Mouse (Mus musculus) intestine, embryonic 15.5 days (tissue): Measurements from ENCODE around the gene Dhx32. TPM values are rescaled to one million over a fixed set of nuclear protein-coding genes. Genes with fewer than 3 reads are reported as not detected.
A peak's percentile ranks its signal among the peaks of the same experiment; 100 is the strongest.

Experiments used
- ATAC-seq: fragments of 200-750 bp; cut with Nextera tagmentation; 2 replicates; pipeline ENCODE4 v1.8.0; 2017; ENCODE audit warnings: moderate TSS enrichment, moderate library complexity
- H3K27ac ChIP-seq: fragments of 300-500 bp; sonication (generic); 2 replicates; pipeline ENCODE4 v1.5.1; 2015; ENCODE audit warnings: mild to moderate bottlenecking, inconsistent platforms
- H3K27me3 ChIP-seq: fragments of 300-500 bp; sonication (generic); replicated peaks from 2 replicates; pipeline ENCODE4 v1.6.1; 2015; ENCODE audit warnings: inconsistent platforms
- H3K36me3 ChIP-seq: fragments of 300-500 bp; sonication (generic); 2 replicates; pipeline ENCODE4 v1.6.1; 2015; ENCODE audit warnings: inconsistent platforms
- H3K4me1 ChIP-seq: fragments of 300-500 bp; sonication (generic); replicated peaks from 2 replicates; pipeline ENCODE4 v1.6.1; 2015; ENCODE audit warnings: inconsistent platforms
- H3K4me2 ChIP-seq: fragments of 300-500 bp; sonication (generic); replicated peaks from 2 replicates; pipeline ENCODE4 v1.6.1; 2015; ENCODE audit warnings: mild to moderate bottlenecking, inconsistent platforms
- H3K4me3 ChIP-seq: fragments of 300-500 bp; sonication (generic); replicated peaks from 2 replicates; pipeline ENCODE4 v1.5.1; 2015; ENCODE audit warnings: inconsistent platforms
- H3K9ac ChIP-seq: fragments of 300-500 bp; sonication (generic); 2 replicates; pipeline ENCODE4 v1.6.1; 2015; ENCODE audit warnings: inconsistent platforms
- H3K9me3 ChIP-seq: fragments of 300-500 bp; sonication (generic); 2 replicates; pipeline ENCODE4 v1.6.1; 2016; ENCODE audit warnings: inconsistent platforms
- WGBS: fragments of 180-500 bp; shearing (Covaris S2); methylation state at CpG from one replicate; pipeline ENCODE4 v1.1.7; 2015; 5-methylcytosine and 5-hydroxymethylcytosine counted together
- polyA plus RNA-seq: library from polyadenylated mRNA; unstranded; fragments of >200 nt; fragmentation: Nextera tagmentation; extraction: Ambion mirVana; gene quantifications from 2 replicates; pipeline ENCODE4 v1.2.1, GENCODE M21; 2015

Dhx32 gene
- 76.2 and 77.3 TPM in 2 replicates for polyA plus RNA-seq

- Histone ChIP-seq H3K36me3 (no peaks in the 10 kb centered on the region), H3K9ac (no peak within 1 kb of the TSS), H3K27me3 (no peaks in the 10 kb centered on the region), H3K27ac (peak within 1 kb of the TSS; percentile 78), H3K4me3 (no peak within 1 kb of the TSS), H3K4me1 (no peaks in the 10 kb centered on the region; the same call in 1 of the 2 replicates), H3K9me3 (no peaks in the 10 kb centered on the region), H3K4me2 (peak within 1 kb of the TSS; percentile 14)
- ATAC-seq, result peak; percentile 80
- WGBS, result 19% methylated on average over 18 of the region's 18 CpGs
Observed at GRCm38 (mm10) chr7:133782717-133783435, at the start of gene Dhx32. Gene Dhx32 (minus strand): TSS chr7:133782726.

DNA sequence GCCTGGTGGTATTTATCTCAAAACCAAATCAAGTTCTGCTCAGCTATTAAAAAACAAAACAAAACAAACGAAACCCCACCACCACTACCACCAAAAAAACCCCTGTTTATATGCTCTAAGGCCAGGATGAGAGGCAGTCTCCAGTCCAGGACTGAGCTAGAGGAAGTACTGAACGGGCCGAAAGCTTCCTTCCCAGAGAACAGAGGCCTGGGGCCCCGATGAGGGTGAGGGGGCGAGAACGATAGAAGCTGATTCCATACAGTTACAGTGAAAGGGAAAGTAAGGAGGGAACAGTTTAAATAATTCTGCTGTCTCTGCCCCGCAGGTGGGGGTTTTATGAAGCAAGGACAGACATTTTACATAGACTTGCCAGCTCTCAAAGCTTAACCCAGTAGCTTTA, 47.1 kb upstream of the Dhx32 start:
- Histone ChIP-seq H3K9ac (no peak overlapping the region), H3K9me3 (no peaks in the 10 kb centered on the region), H3K4me1 (no peaks in the 10 kb centered on the region), H3K27me3 (no peaks in the 10 kb centered on the region), H3K4me2 (no peak overlapping the region), H3K27ac (no peak overlapping the region), H3K36me3 (no peaks in the 10 kb centered on the region), H3K4me3 (no peak overlapping the region)
- no peak for ATAC-seq
- WGBS, result 37% methylated on average over 7 of the region's 7 CpGs

DNA sequence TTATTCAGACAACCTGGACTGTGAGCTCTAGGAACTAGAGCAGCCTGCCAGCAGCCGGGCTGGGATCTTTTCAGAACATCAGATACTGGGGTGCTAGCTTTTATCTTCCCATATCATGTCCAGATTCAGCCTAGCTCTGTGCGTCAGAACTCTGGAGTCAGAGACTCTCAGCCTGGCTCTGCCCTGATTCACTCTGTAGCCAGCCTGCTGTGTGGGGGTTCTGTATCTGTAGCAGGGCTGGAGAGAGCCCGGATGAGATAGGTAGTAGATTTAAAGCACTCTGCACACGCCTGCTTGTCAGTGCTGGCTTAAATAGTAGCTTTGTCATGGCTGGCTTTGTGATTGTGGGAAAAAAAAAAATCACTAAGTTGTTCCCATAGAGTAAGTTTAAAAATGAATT, 46.0 kb upstream of the Dhx32 start:
- WGBS, result 43% methylated on average over 4 of the region's 4 CpGs
- no peaks in the 10 kb centered on the region for H3K27me3 ChIP-seq
- no peak for ATAC-seq
- no peak overlapping the region for H3K9ac ChIP-seq
- H3K4me3 ChIP-seq, result no peak overlapping the region
- no peak overlapping the region for H3K4me2 ChIP-seq
- H3K4me1 ChIP-seq, result no peaks in the 10 kb centered on the region
- no peak overlapping the region for H3K27ac ChIP-seq
- no peaks in the 10 kb centered on the region for H3K36me3 ChIP-seq
- no peaks in the 10 kb centered on the region for H3K9me3 ChIP-seq

GRCm38 (mm10) chr7:133824579-133824978, 42.1 kb upstream of the Dhx32 start:
- Histone ChIP-seq H3K4me3 (no peak overlapping the region), H3K4me2 (no peak overlapping the region), H3K9ac (no peak overlapping the region), H3K27ac (no peak overlapping the region), H3K9me3 (no peaks in the 10 kb centered on the region), H3K4me1 (no peaks in the 10 kb centered on the region), H3K27me3 (no peaks in the 10 kb centered on the region), H3K36me3 (no peaks in the 10 kb centered on the region)
- 99% methylated on average over 2 of the region's 2 CpGs for WGBS
- ATAC-seq, result no peak

DNA sequence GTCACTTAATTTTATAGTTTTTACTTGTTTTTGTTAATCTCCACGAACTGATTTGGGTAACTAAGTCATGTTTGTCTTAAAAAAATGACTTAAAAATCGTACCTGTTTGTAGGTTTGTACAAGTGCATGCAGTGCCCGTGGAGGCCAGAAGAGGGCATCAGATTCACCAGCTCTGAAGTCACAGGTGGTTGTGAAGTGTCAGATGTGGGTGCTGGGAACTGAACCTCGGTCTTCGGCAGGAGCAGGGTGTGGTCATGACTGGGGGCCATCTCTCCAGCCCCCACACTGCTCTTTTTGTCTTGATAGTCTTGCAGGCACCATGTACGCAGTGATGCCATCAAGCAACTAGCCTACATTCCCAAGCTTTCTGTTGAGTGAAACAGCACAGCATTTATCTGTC, 41.2 kb upstream of the Dhx32 start:
- no peak overlapping the region for H3K27ac ChIP-seq
- ATAC-seq, result no peak
- H3K4me1 ChIP-seq, result no peaks in the 10 kb centered on the region
- H3K36me3 ChIP-seq, result no peaks in the 10 kb centered on the region
- H3K27me3 ChIP-seq, result no peaks in the 10 kb centered on the region
- 87% methylated on average over 6 of the region's 6 CpGs for WGBS
- no peak overlapping the region for H3K4me3 ChIP-seq
- no peak overlapping the region for H3K4me2 ChIP-seq
- H3K9me3 ChIP-seq, result no peaks in the 10 kb centered on the region
- no peak overlapping the region for H3K9ac ChIP-seq

- Histone ChIP-seq H3K27ac (no peak overlapping the region), H3K9ac (no peak overlapping the region), H3K27me3 (no peaks in the 10 kb centered on the region), H3K9me3 (no peaks in the 10 kb centered on the region), H3K4me3 (no peak overlapping the region), H3K36me3 (no peaks in the 10 kb centered on the region), H3K4me1 (no peaks in the 10 kb centered on the region), H3K4me2 (no peak overlapping the region)
- WGBS, result 70% methylated on average over 4 of the region's 4 CpGs
- ATAC-seq, result no peak
Observed at GRCm38 (mm10) chr7:133813331-133813730, 30.8 kb upstream of the Dhx32 start.

- no peak overlapping the region for H3K27ac ChIP-seq
- H3K4me2 ChIP-seq, result no peak overlapping the region
- H3K36me3 ChIP-seq, result no peaks in the 10 kb centered on the region
- H3K9me3 ChIP-seq, result no peaks in the 10 kb centered on the region
- H3K4me1 ChIP-seq, result no peaks in the 10 kb centered on the region
- 67% methylated on average over 7 of the region's 7 CpGs for WGBS
- no peak overlapping the region for H3K9ac ChIP-seq
- no peak overlapping the region for H3K4me3 ChIP-seq
- ATAC-seq, result no peak
- H3K27me3 ChIP-seq, result no peaks in the 10 kb centered on the region
Observed at GRCm38 (mm10) chr7:133812927-133813326, 30.4 kb upstream of the Dhx32 start.

- ATAC-seq, result peak; percentile 77; the same call in 1 of the 2 replicates
- Histone ChIP-seq H3K27ac (no peak overlapping the region), H3K4me2 (no peak overlapping the region), H3K4me1 (no peaks in the 10 kb centered on the region), H3K9me3 (no peaks in the 10 kb centered on the region), H3K36me3 (no peaks in the 10 kb centered on the region), H3K27me3 (no peaks in the 10 kb centered on the region), H3K4me3 (no peak overlapping the region), H3K9ac (no peak overlapping the region)
- WGBS, result 39% methylated on average over 7 of the region's 7 CpGs
Observed at GRCm38 (mm10) chr7:133805614-133806175, 23.2 kb upstream of the Dhx32 start.

DNA sequence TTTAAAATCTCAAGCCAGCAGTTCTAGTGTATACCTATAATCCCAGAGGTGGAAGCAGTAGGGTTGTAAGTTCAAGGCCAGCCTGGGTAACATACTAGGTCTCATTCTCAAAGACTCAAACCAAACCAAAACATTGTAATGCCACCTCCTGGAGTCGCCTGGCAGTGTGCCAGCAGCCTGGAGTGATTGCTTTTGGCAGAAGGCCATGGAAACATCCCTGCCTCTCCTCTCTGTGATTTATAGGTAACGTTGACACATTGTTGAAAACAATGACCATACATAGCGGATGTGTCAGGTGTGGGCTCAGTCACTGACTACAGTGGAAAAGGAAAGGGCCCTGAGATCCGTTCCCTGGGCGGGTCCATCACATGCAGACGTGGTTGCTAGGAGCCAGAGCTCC, 19.3 kb upstream of the Dhx32 start:
- no peaks in the 10 kb centered on the region for H3K4me1 ChIP-seq
- peak; percentile 47; the same call in 1 of the 2 replicates for ATAC-seq
- no peaks in the 10 kb centered on the region for H3K36me3 ChIP-seq
- H3K27me3 ChIP-seq, result no peaks in the 10 kb centered on the region
- no peak overlapping the region for H3K27ac ChIP-seq
- no peak overlapping the region for H3K9ac ChIP-seq
- no peak overlapping the region for H3K4me2 ChIP-seq
- 24% methylated on average over 6 of the region's 6 CpGs for WGBS
- no peak overlapping the region for H3K4me3 ChIP-seq
- no peaks in the 10 kb centered on the region for H3K9me3 ChIP-seq

DNA sequence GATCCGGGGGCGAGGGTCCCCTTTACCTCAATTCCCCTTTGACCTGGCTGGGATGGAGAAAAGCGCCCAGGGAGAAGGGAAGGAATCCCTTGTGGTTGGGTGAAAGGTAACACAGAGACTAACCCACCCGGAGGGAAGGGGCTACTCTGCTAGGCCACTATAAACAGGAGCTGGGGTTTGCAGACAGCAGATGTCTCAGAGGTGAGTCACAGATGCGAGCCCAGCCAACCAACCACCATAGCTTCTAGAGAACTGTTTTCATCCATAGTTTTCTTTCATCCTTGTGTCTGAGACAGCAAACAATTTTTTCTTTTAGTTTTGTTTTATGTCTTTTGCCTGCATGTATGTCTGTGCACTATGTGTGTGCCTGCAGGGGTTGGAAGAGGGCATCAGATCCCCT, 17.4 kb upstream of the Dhx32 start:
- H3K36me3 ChIP-seq, result no peaks in the 10 kb centered on the region
- H3K4me1 ChIP-seq, result 0 out of 2 replicates have a peak, but pooled peaks cover under 1% of the 10 kb centered on the region
- 69% methylated on average over 5 of the region's 5 CpGs for WGBS
- no peak overlapping the region for H3K27ac ChIP-seq
- no peak for ATAC-seq
- no peak overlapping the region for H3K9ac ChIP-seq
- H3K4me3 ChIP-seq, result no peak overlapping the region
- H3K27me3 ChIP-seq, result no peaks in the 10 kb centered on the region
- no peak overlapping the region for H3K4me2 ChIP-seq
- no peaks in the 10 kb centered on the region for H3K9me3 ChIP-seq

- WGBS, result 65% methylated on average over 2 of the region's 2 CpGs
- no peaks in the 10 kb centered on the region for H3K27me3 ChIP-seq
- H3K4me2 ChIP-seq, result no peak overlapping the region
- H3K36me3 ChIP-seq, result no peaks in the 10 kb centered on the region
- no peak overlapping the region for H3K4me3 ChIP-seq
- H3K9me3 ChIP-seq, result no peaks in the 10 kb centered on the region
- peak; percentile 82 for ATAC-seq
- H3K4me1 ChIP-seq, result peaks cover 17% of the 10 kb centered on the region
- no peak overlapping the region for H3K27ac ChIP-seq
- no peak overlapping the region for H3K9ac ChIP-seq
Observed at GRCm38 (mm10) chr7:133794720-133795119, 12.2 kb upstream of the Dhx32 start.

GRCm38 (mm10) chr7:133793248-133794131, 11.0 kb upstream of the Dhx32 start:
- H3K27me3 ChIP-seq, result no peaks in the 10 kb centered on the region
- no peak overlapping the region for H3K4me3 ChIP-seq
- H3K27ac ChIP-seq, result no peak overlapping the region
- WGBS, result 53% methylated on average over 10 of the region's 10 CpGs
- H3K36me3 ChIP-seq, result no peaks in the 10 kb centered on the region
- no peak overlapping the region for H3K9ac ChIP-seq
- no peaks in the 10 kb centered on the region for H3K9me3 ChIP-seq
- peaks cover 17% of the 10 kb centered on the region for H3K4me1 ChIP-seq
- ATAC-seq, result peak; percentile 49
- no peak overlapping the region for H3K4me2 ChIP-seq
